Mouse (Mus musculus) MEL (cell line): ENCODE measurements around the gene Rps6kc1. TPM values are rescaled to one million over a fixed set of nuclear protein-coding genes. Genes with fewer than 3 reads are reported as not detected.

Source experiments
- DNase-seq: peaks from one replicate; pipeline ENCODE4 v3.0.0; 2011; ENCODE audit warnings: low read depth, low spot score
- H3K27ac ChIP-seq: 2 replicates; pipeline ENCODE4 v1.5.1; 2012; ENCODE audit warnings: low read depth, mild to moderate bottlenecking, control low read depth, low read length, moderate library complexity; ENCODE audit not compliant: control insufficient read depth
- H3K27me3 ChIP-seq, 2 experiments: fragments of 150-350 bp in 1 of 2; sonication (generic) in 1 of 2; 2 replicates each; pipeline ENCODE4 v1.6.1; 2012; ENCODE audit warnings: low read length in 2 of 2, mild to moderate bottlenecking in 2 of 2, improper control_type of control experiment in 1 of 2, moderate library complexity in 1 of 2; ENCODE audit not compliant: insufficient read depth in 2 of 2, control insufficient read depth in 1 of 2
- H3K36me3 ChIP-seq, 2 experiments: 2 replicates each; pipeline ENCODE4 v1.6.1; 2012 to 2014; ENCODE audit warnings: low read length in 2 of 2, improper control_type of control experiment in 1 of 2, inconsistent platforms in 1 of 2, mild to moderate bottlenecking in 1 of 2; ENCODE audit not compliant: insufficient read depth in 2 of 2, control insufficient read depth in 1 of 2
- H3K4me1 ChIP-seq, 2 experiments: fragments of 150-350 bp in 1 of 2; sonication (generic) in 1 of 2; 2 replicates each; pipeline ENCODE4 v1.6.1; 2012; ENCODE audit warnings: low read length in 2 of 2, improper control_type of control experiment in 1 of 2, mild to moderate bottlenecking in 1 of 2; ENCODE audit not compliant: insufficient read depth in 2 of 2, control insufficient read depth in 1 of 2
- H3K4me3 ChIP-seq, 2 experiments: fragments of 150-350 bp in 1 of 2; sonication (generic) in 1 of 2; 2 replicates each; pipeline ENCODE4 v1.5.1; 2012; ENCODE audit warnings: low read depth in 2 of 2, low read length in 2 of 2, mild to moderate bottlenecking in 2 of 2, moderate library complexity in 2 of 2, control low read depth in 1 of 2, improper control_type of control experiment in 1 of 2; ENCODE audit not compliant: control insufficient read depth in 1 of 2, insufficient read depth in 1 of 2
- H3K79me2 ChIP-seq: 2 replicates; pipeline ENCODE4 v1.6.1; 2012; ENCODE audit warnings: mild to moderate bottlenecking, low read length, moderate library complexity; ENCODE audit not compliant: control insufficient read depth, poor library complexity, insufficient read depth
- H3K9ac ChIP-seq: 2 replicates; pipeline ENCODE4 v1.6.1; 2012; ENCODE audit warnings: low read depth, mild to moderate bottlenecking, control low read depth, low read length, moderate library complexity; ENCODE audit not compliant: control insufficient read depth, poor library complexity, severe bottlenecking
- H3K9me3 ChIP-seq: fragments of 150-350 bp; sonication (generic); replicated peaks from 2 replicates; pipeline ENCODE4 v1.6.1; 2012; ENCODE audit warnings: mild to moderate bottlenecking, low read length, improper control_type of control experiment, moderate library complexity; ENCODE audit not compliant: insufficient read depth
- CTCF ChIP-seq, 3 experiments: IDR thresholded peaks in 2 of 3; conservative IDR thresholded peaks in 1 of 3; 2 replicates each; pipeline ENCODE4 v1.5.1; 2011 to 2012; ENCODE audit warnings: low read length in 3 of 3, low read depth in 2 of 3, mild to moderate bottlenecking in 2 of 3, improper control_type of control experiment in 1 of 3, inconsistent platforms in 1 of 3, mixed read lengths in 1 of 3, moderate library complexity in 1 of 3; ENCODE audit not compliant: control insufficient read depth in 1 of 3, insufficient read depth in 1 of 3, poor library complexity in 1 of 3, severe bottlenecking in 1 of 3
- EP300 ChIP-seq, 2 experiments: IDR thresholded peaks; 2 replicates each; pipeline ENCODE4 v1.6.1; 2011; ENCODE audit warnings: improper control_type of control experiment in 2 of 2, low read length in 2 of 2, low read depth in 1 of 2, mild to moderate bottlenecking in 1 of 2
- MAFK ChIP-seq: IDR thresholded peaks from 2 replicates; pipeline ENCODE4 v1.6.1; 2011; ENCODE audit warnings: low read depth, mild to moderate bottlenecking, low read length, improper control_type of control experiment, borderline replicate concordance
- MYC ChIP-seq: IDR thresholded peaks from 2 replicates; pipeline ENCODE4 v1.6.1; 2011; ENCODE audit warnings: low read depth, mild to moderate bottlenecking, low read length, improper control_type of control experiment, moderate library complexity
- NRF1 ChIP-seq: IDR thresholded peaks from 2 replicates; pipeline ENCODE4 v1.6.1; 2014; ENCODE audit warnings: low read depth, mild to moderate bottlenecking, inconsistent platforms, low read length, improper control_type of control experiment, moderate library complexity; ENCODE audit not compliant: poor library complexity, insufficient read depth, severe bottlenecking
- SMC3 ChIP-seq: IDR thresholded peaks from 2 replicates; pipeline ENCODE4 v1.6.1; 2011; ENCODE audit warnings: low read depth, low read length, improper control_type of control experiment
- TCF12 ChIP-seq: IDR thresholded peaks from 2 replicates; pipeline ENCODE4 v1.6.1; 2014; ENCODE audit warnings: low read depth, mild to moderate bottlenecking, inconsistent platforms, low read length, improper control_type of control experiment, moderate library complexity
- UBTF ChIP-seq: IDR thresholded peaks from 2 replicates; pipeline ENCODE4 v1.6.1; 2012; ENCODE audit warnings: low read depth, mild to moderate bottlenecking, inconsistent platforms, low read length, improper control_type of control experiment, moderate library complexity, borderline replicate concordance; ENCODE audit not compliant: insufficient read depth
- ZKSCAN1 ChIP-seq: IDR thresholded peaks from 2 replicates; pipeline ENCODE4 v1.6.1; 2012; ENCODE audit warnings: low read depth, mild to moderate bottlenecking, inconsistent platforms, low read length, improper control_type of control experiment, moderate library complexity
- polyA plus RNA-seq, 2 experiments: library from polyadenylated mRNA; stranded (reverse) in 1 of 2; unstranded in 1 of 2; fragments of >175 nt in 1 of 2; fragments of >200 nt in 1 of 2; gene quantifications; 2 replicates each; pipeline versions ENCODE4 v1.2.1 to v1.2.4; 2012; ENCODE audit warnings: low replicate concordance in 2 of 2, low read depth in 1 of 2; ENCODE audit not compliant: insufficient read length in 2 of 2, insufficient read depth in 1 of 2, missing spikeins in 1 of 2
- total RNA-seq: library from RNA; depleted of rRNA; stranded (reverse); fragments of 300-350 nt; gene quantifications from 2 replicates; pipeline ENCODE4 v1.2.3, GENCODE M21; 2012

Gene Rps6kc1
- total and polyA plus RNA-seq, 3 experiments: 26.2 to 26.5 TPM; not detected in 1

DNA sequence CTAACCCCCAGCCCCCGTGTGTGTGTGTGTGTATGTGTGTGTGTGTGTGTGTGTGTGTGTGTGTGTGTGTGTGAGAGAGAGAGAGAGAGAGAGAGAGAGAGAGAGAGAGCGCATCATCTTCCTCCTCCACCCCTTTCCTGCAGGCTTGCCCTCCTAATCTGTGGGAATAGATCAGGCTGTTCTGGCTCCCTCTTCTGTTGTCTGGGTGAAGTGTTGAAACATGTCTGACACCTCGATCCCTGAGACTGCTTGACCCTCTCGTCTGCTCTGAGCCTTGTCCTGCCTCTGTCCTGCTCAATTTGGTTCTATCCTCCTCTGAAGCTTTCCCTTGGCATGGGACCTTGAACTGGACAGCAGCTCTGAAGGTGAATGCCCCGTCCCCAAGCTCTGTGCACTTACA, 149.8 kb downstream of the Rps6kc1 start:
- DNase-seq: no peak
- no peaks in the 10 kb centered on the region for H3K9me3 ChIP-seq
- no peaks in the 10 kb centered on the region for H3K79me2 ChIP-seq
- H3K4me3 ChIP-seq: no peak overlapping the region
- no peak overlapping the region for H3K9ac ChIP-seq
- no peaks in the 10 kb centered on the region for H3K36me3 ChIP-seq
- no peaks in the 10 kb centered on the region for H3K27me3 ChIP-seq
- no peaks in the 10 kb centered on the region for H3K4me1 ChIP-seq
- H3K27ac ChIP-seq: no peak overlapping the region
- TF ChIP-seq NRF1: no peak
- peak in 1 of 3 experiments; percentile 6; a peak in 1 of 6 replicates for TF ChIP-seq CTCF (IDR thresholded peaks at IDR 0.05 in 2 of 3, conservative IDR thresholded peaks at IDR 0.05 in 1 of 3; ENCODE audit: control insufficient read depth in 1 of 3, insufficient read depth in 1 of 3, low read depth in 2 of 3, low read length in 3 of 3, poor library complexity in 1 of 3, severe bottlenecking in 1 of 3)

DNA sequence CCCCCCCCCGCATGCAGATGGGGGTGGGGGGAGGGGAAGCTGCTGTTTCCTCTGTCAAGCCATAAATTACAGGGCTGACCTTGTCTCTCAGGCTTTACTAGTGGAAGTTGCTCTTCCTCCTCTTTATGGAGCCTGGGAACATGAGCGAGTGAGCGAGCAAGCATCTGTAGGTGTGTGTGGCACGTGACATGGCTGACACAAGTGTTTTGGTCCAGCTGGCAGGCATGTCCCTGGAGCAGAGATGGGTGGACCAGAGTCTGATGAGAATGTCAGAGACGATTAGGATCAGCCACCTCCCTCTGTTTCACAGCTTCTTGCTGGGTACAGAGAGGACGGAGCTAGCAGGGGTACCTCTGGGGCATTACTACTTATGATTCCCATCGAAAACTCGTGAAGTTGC, 153.7 kb downstream of the Rps6kc1 start:
- H3K9me3 ChIP-seq: no peaks in the 10 kb centered on the region

DNA sequence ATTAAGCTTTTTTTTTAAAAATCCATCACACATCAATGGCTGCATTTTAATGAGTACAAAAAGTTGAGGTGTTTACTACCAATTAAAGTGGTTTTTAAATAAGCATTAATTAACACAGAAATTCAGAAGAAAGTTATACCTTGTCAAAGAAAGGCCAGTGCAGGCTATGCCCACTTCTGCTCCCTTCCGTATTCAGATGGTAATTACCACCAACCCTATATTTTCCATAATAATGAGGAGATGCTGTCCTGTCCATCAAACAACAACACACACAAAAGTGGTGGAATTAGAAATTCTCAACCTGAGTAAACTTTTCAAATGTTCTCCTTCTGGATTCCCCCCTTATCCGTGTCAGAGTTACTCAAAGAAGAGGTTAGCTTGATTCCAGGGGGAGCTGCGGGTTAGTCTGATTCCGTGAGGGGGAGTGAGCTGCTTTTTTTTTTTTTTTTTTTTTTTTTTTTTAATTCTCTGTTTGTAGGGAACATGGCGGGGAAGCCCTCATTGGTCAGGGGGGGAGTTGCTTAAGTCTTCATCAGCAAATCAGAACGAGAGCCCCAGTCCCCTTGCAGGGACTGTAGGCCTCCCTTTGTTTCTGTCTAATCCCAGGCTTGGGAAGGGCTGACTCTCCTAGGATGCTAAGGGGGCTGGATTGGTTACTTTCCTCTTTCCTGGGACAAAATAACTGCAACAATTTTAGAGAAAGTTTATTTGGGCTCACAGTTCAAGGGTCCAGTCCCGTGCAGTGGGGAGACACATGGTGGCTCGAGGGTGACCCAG, 159.6 kb downstream of the Rps6kc1 start:
- no peaks in the 10 kb centered on the region for H3K9me3 ChIP-seq
- no peaks in the 10 kb centered on the region for H3K36me3 ChIP-seq
- no peak overlapping the region for H3K9ac ChIP-seq
- DNase-seq: no peak
- H3K4me1 ChIP-seq: no peaks in the 10 kb centered on the region
- TF ChIP-seq EP300 (IDR thresholded peaks at IDR 0.05; ENCODE audit: low read depth in 1 of 2, low read length in 2 of 2) (no peak), UBTF (no peak), MYC (no peak), TCF12 (no peak), SMC3 (no peak), MAFK (no peak)
- H3K27ac ChIP-seq: no peak overlapping the region
- no peak overlapping the region for H3K4me3 ChIP-seq
- no peaks in the 10 kb centered on the region for H3K27me3 ChIP-seq
- no peaks in the 10 kb centered on the region for H3K79me2 ChIP-seq

More for the DNA sequence above, 153.7 kb downstream of the Rps6kc1 start:
- no peak for TF ChIP-seq ZKSCAN1
- TF ChIP-seq, all 39 proteins: peak for 0
- H3K9ac ChIP-seq: no peak overlapping the region
- no peak for DNase-seq
- H3K36me3 ChIP-seq: no peaks in the 10 kb centered on the region
- H3K27me3 ChIP-seq: no peaks in the 10 kb centered on the region
- H3K27ac ChIP-seq: no peak overlapping the region
- H3K4me3 ChIP-seq: no peak overlapping the region
- no peaks in the 10 kb centered on the region for H3K4me1 ChIP-seq
- H3K79me2 ChIP-seq: no peaks in the 10 kb centered on the region
